Mouse (Mus musculus) spleen, adult 18-20 months (tissue): Measurements from ENCODE around the gene Zfp507.

ENCODE experiments used
- DNase-seq, 2 experiments: peaks; one replicate each; pipeline ENCODE4 v3.0.0; 2022; ENCODE audit warnings: mixed read lengths in 2 of 2

The Zfp507 gene

DNA sequence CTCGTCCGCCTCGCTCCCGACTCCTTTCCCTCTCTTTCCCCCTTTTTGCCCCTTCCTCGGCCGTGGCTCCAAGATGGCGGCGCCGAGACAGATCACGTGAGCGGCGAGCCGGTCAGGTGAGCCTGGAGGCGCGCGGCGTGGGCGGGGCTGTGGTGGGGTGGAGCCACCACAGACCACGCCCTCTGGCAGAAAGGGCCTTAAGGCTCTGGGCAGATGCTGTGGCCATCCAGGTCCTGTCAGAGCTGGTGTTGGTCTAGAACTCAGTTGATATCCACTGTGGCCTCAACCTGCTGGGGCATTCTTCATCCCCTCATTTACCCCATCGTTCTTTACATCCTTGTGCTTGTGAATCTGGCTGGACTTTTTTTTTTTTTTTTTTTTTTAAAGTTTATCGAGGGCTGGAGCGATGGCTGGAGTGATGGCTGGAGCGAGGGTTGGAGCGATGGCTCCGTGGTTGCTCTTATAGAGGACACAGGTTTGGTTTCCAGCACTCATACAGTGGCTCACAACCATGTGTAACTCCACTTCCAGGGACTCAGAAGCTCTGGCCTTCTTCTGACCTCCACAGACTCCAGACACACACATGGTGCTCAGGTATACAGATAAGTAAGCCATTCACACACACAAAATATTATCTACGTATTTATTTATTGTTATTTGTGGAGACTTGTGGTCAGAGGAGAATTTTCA lies at the start of gene Zfp507:
Zfp507 (minus strand) TSS at position 98 of the 690 bp plus-strand sequence.
- peak; percentile 78 to 85 for DNase-seq

DNA sequence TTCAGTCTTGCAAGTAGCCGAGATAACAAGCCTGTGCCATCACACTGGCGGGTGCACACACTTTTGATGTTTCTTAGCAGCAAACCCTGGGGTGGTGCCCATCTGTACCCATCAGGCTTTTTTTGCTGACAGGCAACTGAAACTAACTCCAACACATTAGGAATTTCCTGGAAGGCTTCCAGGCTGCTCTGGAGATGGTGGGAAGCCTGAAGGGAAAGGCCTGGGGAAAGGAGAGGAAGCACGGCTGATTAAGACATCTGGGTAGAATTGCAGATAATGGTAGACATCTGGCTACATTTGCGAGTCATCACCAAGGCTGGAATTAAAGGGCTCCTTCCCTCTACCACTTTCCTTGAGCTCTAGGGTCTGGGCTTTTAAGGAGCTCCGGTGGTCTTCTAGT lies 47.6 kb upstream of the Zfp507 start:
- DNase-seq = no peak

DNA sequence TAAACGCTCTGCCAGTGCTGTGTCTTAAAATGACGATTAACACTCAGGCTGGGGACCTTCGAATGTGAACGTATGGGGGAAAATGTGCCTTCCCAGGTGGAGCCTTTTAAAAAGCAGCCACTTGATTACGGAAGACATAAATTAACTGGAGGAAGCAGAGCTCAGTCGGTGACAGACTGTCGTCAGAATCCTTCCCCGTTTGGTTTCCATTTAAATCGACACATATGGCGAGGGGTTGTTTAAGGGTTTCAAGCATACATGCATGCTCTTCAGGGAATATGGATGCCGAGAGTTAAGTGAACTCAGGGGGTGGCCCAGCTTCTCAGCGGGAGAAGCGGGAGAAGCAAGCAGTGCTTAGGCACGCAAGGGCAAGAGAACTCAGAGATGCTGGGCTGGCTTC lies 45.7 kb upstream of the Zfp507 start:
- no peak for DNase-seq

DNA sequence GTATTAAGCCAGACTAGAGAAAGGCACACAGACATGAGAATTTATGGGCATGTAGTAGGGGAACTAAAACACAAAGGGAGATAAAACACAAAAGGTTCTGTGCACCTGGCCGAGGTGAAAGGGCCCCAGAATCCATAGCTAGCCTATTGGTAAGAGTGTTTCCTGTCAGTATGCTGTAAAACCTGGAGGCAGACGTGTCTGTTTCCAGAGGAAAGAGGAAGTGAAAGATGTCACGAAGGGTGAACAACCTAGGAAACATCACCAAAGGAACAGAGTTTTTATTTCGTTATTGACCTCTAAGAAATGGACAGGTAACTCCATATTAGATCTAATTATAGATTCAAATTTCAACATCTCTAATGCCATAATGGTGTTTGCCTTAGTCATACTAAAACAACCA lies 37.7 kb upstream of the Zfp507 start:
- no peak for DNase-seq

DNA sequence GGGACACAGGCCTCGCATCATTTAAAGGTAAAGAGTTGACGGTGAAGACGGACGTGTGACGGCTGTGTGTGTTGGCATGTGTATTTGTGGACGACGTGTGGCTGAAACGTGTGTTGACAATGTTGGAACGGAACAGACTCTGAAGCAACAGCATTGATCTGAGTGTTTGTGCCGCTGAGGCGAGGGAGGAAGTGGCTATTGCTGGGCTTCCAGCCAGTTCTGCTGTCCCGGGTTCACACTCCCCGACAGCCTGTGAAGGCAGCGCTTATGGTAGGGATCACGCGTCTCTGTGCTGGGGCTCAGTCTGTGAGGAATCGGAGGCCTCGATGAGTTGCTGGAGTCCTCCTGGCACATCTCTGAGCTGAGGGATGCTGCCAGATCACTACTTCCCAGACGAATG lies 34.0 kb upstream of the Zfp507 start:
- DNase-seq = no peak

DNA sequence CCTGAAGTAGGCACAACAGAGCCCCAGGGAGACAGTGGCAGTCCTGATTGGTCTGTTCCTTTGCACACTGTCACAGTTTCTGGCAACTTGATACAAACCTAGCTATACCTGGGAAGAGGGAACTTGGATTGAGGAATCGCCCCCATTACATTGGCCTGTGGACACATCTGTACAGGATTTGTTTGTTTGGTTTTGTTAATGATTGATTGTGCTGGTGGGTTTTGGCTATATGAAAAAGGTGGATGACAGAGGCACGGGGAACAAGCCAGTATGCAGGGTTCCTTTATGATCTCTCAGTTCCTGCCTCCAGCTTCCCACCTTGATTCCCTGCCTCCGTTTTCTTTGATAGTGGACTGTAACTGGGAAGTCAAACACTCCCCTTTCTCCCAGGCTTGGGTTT lies 33.6 kb upstream of the Zfp507 start:
- no peak for DNase-seq

DNA sequence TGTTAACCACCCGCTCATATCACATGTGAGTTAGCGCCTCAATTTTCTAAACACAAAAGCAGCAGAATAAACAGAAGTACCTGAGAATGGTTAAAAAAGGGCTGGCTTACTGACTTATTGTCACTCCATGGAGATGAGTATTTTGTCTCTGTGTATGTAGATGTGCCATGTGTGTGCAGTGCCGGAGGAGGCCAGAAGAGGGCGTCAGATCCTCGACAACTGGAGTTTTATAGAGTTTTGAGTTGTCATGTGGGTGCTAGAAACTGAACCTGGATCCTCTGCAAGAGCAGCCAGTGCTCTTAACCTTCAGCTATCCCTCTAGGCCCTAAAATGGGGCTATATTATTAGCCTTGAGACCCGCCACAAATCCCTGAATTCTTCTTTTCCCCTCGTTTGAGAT lies 27.3 kb upstream of the Zfp507 start:
- DNase-seq = no peak

DNA sequence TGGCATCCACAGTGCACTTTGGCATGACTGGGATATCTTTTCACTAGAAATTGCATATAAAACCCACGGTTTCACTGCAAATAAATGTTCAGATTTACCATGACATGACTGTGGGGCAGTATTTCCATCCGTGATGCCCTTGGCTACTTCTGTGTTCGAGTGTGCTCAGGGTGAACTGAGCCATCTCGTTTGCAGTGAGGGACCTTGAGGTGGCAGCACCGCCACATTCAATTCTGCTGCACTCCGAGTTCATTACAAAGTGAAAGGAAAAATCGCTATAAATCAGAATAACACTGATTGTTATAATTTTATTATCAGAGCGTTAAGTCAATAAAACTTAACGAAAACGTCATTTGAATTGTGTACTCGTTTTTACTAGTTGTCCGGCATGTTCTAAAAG lies 21.1 kb upstream of the Zfp507 start:
- DNase-seq = no peak

DNA sequence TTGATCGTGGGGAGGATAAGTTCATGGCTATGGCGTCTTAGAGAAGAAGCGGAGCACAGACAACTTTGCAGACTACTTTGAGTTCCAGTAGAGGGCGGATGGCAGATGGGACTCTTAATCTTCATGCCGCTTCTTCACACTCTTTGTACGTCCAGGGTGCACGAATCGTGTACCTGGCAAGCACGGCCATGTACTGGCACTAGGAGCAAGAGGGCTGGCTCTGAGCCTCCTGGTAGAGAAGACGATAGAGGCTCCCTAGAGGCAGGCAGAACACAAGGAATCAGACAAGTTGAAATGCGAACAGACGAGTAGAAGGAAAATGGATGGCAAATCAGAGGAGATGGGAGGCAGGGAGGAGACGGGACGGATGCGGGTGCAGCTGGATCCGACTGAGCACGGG lies 19.5 kb upstream of the Zfp507 start:
- no peak for DNase-seq

DNA sequence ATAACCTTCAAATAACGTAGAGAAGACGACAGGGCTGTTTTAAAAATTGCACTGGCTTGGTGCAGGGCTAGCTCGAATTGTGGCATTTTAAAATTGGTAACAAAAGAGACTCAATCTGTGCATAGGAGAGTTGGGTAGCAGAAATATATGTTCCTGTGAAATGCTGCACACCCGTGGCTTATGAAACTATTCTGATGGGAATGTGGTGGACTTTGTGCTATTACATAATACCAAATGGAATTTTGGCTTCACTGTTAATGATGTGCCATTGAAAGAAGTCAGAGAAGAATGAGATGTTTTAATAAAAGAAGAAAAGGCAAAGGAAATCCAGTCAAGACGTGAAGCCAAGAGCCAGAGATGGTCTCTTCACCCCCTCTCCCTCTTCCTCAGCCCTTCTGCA lies 18.6 kb upstream of the Zfp507 start:
- no peak for DNase-seq

DNA sequence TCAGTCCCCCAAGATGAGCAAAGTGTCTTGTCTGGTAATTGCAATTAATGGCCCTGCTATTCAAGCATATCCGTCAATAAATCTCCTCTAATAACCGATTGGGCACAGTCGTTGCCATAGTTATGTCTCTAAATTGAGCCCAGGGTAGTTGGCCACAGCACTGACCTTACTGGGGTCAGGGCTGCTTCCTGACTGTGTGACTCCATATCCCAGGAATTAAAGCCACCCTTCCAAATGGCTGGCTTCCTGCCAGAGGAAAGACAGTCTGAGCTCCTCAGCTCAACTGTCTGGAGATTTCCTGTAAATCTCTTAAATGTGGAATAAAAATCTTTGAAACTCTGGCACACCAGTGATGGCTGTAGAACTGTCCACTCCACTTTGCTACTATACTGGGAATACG lies 16.7 kb upstream of the Zfp507 start:
- no peak for DNase-seq

DNA sequence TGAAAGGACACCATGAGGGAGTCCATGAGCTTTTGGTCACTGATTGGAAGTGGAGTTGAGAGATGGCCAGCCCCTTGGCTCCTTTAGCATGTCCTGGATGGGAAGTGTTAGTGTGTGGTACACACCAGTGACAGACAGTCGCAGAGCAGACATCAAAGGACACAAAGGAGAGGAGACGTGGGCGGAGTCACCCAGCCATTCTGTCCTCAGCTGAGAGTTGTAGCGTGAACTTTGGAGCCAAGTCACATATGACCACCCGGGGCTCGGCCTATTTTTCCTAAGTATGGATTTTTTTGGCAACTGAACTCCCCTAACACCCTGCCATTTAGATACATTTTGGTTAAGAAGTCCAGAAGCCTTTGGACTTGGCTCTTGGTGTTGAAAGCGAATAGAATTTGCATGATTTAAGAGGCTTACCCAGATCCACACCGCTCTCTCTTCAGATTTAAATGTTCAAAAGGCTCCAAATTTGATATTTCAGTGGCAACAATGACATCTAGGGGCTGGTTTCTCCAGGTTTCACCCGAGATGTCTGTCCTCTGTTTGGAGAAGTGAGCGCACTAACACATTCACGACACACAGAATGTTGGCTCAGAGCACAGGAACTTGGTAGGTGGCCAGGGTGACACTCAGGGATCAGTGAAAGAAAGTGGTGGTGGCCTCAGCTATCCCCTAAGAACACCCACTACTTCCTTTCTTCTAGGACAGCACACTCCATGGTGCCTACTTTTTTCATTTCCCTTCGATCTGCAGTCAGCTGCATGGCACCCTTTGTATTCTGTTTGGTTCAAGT lies 12.2 kb upstream of the Zfp507 start:
- DNase-seq = no peak

DNA sequence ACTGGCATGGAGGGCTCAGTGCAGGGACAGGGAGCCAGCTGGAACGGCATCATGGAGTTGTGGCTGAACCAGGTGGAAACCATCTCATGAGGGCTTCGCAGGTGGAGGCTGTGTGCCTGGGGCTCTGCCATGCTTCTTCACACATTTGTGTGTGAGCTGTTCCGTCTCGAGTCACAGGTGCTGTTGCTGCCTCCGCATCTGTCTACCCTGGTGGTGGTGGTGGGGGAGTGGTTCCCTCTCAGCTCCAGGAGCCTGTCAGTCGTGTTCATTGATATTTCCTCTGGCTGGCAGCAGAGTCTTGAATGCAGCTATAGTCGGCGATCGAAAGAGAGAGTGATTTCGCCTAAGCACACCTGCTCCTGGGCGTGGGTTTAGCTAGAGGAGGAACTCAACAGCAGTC lies 10.5 kb upstream of the Zfp507 start:
- DNase-seq = no peak

DNA sequence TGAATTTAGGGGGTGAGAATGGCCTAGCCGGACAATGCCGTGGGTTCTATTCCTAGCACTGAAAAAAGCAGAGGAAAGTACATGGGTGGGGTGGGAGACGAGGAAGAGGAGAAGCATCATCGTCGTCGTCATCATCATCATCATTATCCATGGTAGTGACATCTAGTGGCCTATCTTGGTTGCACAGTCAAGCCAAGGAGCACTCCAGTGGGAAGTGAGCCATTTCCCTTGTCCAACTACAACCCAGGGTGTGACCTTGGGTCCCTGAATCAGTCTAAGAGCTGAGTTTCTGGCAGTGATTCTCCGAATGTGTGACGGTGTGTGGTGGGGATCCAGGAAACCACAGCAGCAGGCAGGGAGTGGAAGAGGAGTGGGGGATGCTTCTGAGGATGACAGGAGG lies 7.9 kb upstream of the Zfp507 start:
- DNase-seq = no peak

DNA sequence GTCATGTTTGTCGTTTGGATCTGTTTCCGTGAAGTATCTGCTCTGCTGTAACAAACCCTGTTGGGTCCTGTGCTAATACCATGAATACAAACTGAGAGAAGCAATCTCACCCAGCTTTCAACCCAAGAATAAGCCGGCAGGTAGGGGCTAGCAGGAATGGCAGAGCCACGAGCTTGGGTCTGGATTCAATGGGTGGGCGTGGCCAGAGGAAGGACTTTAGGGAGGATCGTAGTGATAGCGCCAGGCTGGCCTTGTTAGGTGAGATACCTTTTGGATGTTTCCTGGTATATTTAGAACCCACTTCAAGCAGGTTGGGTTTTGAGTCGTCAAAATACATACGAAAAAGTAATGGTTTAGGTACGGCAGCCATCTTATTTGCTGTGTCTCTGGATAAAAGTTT lies 1.4 kb upstream of the Zfp507 start:
- no peak for DNase-seq

DNA sequence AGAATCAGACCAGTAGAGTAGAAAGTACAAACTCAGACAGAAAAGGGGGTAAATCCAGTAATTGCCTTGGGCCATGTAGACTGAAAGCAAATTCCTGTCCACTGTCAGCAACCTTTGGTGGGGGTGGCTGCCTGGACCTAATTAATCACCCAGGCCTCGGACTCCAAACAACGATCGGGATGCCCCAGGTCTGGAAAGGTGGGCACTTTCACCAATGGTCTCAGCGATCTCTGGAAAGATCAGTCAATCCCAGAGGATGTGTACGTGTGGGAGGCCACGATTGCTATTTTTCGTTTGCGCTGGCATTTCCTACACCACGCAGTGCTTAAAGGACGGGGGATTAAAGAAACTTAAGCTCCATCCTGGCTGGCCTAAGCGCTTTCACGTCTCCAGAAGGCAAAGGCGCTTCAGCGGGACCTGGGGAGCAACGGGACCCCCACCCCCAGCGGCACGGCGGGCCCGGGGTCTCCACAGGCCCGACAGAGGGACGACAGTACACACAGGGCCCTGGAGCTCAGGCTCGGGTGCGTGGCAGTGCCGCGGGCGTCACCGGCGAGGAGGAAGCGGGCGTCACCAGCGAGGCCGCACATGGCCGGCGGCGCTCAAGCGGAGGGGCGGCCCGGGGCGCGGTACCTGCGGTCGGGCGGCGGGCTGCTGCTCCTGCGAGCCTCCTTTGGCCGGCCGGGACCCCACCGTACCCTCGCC lies 450 bp downstream of the Zfp507 start:
- no peak for DNase-seq

DNA sequence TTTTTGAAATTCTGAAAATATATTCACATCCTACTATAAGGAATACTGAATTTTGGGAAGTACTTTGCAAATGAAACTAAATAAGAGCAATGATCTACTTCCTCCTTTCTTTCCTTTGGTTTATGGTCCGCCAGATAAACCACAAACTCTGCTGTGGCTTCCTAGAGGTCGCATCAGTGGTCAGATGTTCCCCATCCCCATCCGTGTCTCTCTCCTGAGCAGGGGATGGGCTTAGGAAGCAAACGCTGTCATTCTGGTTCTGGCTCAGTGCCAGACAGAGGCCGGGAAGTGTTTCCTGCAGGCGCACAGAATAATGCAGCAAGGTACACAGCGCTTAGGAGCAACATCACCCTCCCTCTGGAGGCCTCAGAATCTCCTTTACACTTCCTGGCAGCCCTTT lies 6.7 kb downstream of the Zfp507 start:
- no peak for DNase-seq

DNA sequence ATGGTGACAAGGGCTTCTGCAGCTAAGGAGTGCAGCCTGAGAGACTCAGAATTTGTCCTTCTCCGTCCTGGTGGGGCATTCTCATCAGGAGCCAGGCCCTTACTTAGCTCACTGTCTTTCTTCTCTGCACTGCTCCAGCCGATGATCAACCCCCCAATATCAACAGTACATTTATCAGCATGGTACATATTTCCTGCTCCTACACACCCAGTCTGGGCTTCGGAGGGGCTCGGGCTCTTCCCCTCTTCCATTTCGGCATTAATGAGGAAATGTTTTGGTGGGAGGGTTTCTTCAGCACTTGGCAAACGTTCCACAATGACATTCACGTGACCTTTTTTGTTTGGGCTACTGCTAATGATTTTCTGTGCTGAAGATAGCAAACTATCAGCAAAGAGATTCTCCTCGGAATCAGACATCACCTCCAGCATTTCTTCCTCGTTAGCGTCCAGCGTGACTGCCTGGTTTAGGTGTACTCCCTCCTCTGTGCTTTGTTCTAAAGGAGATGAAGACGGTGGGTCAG lies 8.6 kb downstream of the Zfp507 start:
- no peak for DNase-seq

DNA sequence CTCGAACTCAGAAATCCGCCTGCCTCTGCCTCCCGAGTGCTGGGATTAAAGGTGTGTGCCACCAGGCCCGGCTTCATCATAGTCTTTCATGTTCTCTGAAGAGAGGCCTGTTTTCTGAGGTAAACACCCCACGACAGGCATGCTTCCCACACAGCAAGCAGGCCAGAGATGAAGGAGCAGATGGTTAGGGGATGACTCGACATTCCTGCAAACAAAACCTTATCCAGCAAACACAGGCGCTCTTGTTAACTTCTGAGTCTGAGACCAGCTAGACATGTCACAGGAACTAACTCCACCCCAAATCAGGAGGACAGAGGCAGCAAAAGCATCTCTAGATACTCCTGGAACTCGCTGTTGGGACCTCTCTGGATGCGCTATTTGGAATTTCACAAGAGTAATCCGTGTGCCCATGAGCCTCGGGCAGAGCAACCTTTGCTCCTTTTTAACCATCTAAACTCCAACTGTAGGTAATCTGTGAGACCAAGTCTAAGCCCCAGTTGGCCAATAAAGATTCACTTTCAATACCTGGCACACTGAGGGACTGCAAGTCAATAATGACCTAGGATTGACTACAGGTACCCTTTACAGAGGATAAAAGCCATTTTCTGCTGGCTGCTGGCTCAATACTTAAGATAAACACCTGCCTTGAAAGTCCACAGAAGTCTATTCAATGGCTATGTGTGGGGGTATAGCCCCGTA lies 10.5 kb downstream of the Zfp507 start:
- no peak for DNase-seq

DNA sequence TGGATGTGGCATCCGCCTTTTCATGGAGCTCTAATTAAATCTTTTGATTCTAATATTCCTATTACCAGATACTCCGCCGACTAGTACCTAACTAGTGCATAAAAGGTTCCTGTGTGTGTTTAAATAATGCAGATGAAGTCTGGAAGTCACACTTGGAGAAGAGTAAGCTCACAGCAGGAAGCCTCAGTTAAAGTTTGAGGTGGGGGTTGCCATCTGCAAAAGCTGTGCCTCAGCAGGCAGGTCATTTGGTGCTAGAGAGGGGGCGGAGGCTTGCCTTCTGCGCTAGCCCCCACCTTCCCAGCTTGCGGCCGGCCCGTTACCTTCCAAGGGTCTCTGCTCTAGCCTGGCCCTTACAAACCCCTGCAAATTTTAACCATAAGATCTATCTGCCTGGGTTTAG lies 11.9 kb downstream of the Zfp507 start:
- no peak for DNase-seq

DNA sequence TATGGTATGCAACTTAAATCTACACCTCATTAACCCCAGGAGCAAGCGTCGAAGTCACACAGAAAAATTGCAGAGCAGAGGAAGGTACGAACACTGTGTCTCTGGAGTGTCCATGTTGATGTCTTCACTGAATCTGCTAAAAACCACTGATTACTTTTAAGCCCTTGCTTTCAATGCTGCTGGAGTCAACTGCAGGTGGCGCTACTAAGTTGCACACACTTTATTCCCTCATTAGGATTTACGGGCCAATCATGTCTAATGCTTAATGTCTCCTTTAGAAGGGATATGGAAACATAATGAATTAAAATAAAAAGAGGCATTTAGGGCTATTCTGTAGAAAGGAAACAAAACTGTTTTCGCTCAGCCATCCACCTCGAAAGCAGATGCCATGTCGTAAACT lies 12.6 kb downstream of the Zfp507 start:
- no peak for DNase-seq

DNA sequence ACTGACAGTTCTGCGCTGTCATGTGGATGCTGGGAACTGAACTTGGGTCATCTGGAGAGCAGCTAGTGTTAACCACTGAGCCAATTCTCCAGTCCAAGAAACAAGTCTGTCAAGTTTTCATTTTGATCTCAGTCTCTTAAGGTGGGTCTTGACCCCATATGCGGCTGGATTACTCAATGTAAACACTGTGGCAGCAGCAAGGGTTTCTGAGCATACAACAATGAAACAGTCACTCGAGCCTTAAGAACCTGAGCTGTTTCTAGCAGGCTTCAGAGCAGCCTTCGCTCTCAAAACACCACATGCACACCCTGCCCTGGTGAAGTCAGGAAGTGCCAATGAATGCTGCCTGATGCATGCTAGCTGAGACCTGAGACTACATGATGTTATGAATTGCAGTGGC lies 17.2 kb downstream of the Zfp507 start:
- DNase-seq = no peak

DNA sequence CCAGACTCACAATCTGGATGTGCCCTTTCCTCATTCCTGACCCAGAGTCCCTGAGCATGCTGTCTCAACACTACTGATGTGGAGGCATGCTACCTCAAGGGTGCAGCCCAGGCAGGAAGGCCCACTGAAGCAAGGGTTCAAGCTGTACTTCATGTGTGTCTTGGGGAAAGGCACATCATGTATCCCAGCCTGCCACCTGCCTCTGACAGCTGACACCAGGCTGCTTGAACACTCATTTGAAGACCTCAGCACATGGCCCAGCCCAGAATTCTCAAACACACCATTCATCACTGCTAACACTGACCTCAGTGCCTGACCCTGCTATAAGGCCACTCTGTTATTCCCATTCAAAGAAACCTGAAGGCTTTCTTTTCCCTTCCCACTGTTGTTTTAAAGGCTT lies 20.6 kb downstream of the Zfp507 start:
- DNase-seq = no peak
